Mouse (Mus musculus): ENCODE results near the gene Cdk11b. TPM values are rescaled to one million over a fixed set of nuclear protein-coding genes. Genes with fewer than 3 reads are reported as not detected.

Gene Cdk11b
- polyA plus RNA-seq, 1 experiment from 2014 or later: 153 TPM

GRCm38 (mm10) chr4:155645721-155646120 is 21.1 kb downstream of the Cdk11b start:
- Histone ChIP-seq H3K4me3 (ENCODE audit: inconsistent target) (no peak overlapping the region), H3K27ac (no peak overlapping the region), H3K79me2 (ENCODE audit: inconsistent target) (no peaks in the 10 kb centered on the region), H3K36me3 (ENCODE audit: inconsistent target) (peaks cover 70% of the 10 kb centered on the region)
- WGBS (ENCODE audit: missing documents): 96% methylated on average over 5 of the region's 5 CpGs

- Histone ChIP-seq H3K36me3 (ENCODE audit: inconsistent target) (peaks cover 39% of the 10 kb centered on the region), H3K79me2 (ENCODE audit: inconsistent target) (no peaks in the 10 kb centered on the region), H3K27ac (no peak overlapping the region), H3K4me3 (ENCODE audit: inconsistent target) (no peak overlapping the region)
- WGBS (ENCODE audit: missing documents): 96% methylated on average over 11 of the region's 11 CpGs
Observed at GRCm38 (mm10) chr4:155649355-155649754, 24.7 kb downstream of the Cdk11b start.

- 79% methylated on average over 15 of the region's 15 CpGs for WGBS (ENCODE audit: missing documents)
- Histone ChIP-seq H3K36me3 (ENCODE audit: inconsistent target) (peaks cover 47% of the 10 kb centered on the region), H3K79me2 (ENCODE audit: inconsistent target) (no peaks in the 10 kb centered on the region), H3K4me3 (ENCODE audit: inconsistent target) (no peak overlapping the region), H3K27ac (no peak overlapping the region)
Observed at GRCm38 (mm10) chr4:155651553-155652269, 27.1 kb downstream of the Cdk11b start.

GRCm38 (mm10) chr4:155652283-155653085 is 27.8 kb downstream of the Cdk11b start:
- no peak overlapping the region for H3K4me3 ChIP-seq (ENCODE audit: inconsistent target)
- H3K36me3 ChIP-seq (ENCODE audit: inconsistent target): peaks cover 44% of the 10 kb centered on the region
- 52% methylated on average over 35 of the region's 36 CpGs for WGBS (ENCODE audit: missing documents)
- no peaks in the 10 kb centered on the region for H3K79me2 ChIP-seq (ENCODE audit: inconsistent target)
- H3K27ac ChIP-seq: no peak overlapping the region

- Histone ChIP-seq H3K79me2 (ENCODE audit: inconsistent target) (no peaks in the 10 kb centered on the region), H3K36me3 (ENCODE audit: inconsistent target) (peaks cover 38% of the 10 kb centered on the region), H3K27ac (no peak within 1 kb of the TSS), H3K4me3 (ENCODE audit: inconsistent target) (no peak within 1 kb of the TSS)
- 10% methylated on average over 33 of the region's 33 CpGs for WGBS (ENCODE audit: missing documents)
Observed at GRCm38 (mm10) chr4:155653086-155653450, 28.4 kb downstream of the Cdk11b start, which contains the start of gene Mmp23. Mmp23 (minus strand) TSS chr4:155653384.

GRCm38 (mm10) chr4:155653451-155654182 is 29.0 kb downstream of the Cdk11b start:
- WGBS (ENCODE audit: missing documents): 5% methylated on average over 30 of the region's 31 CpGs
- Histone ChIP-seq H3K27ac (no peak overlapping the region), H3K4me3 (ENCODE audit: inconsistent target) (no peak overlapping the region), H3K79me2 (ENCODE audit: inconsistent target) (no peaks in the 10 kb centered on the region), H3K36me3 (ENCODE audit: inconsistent target) (peaks cover 33% of the 10 kb centered on the region)

- Histone ChIP-seq H3K79me2 (ENCODE audit: inconsistent target) (no peaks in the 10 kb centered on the region), H3K27ac (no peak overlapping the region), H3K36me3 (ENCODE audit: inconsistent target) (peaks cover 28% of the 10 kb centered on the region), H3K4me3 (ENCODE audit: inconsistent target) (no peak overlapping the region)
- 8% methylated on average over 6 of the region's 6 CpGs for WGBS (ENCODE audit: missing documents)
Observed at GRCm38 (mm10) chr4:155654183-155654455, 29.5 kb downstream of the Cdk11b start.

- no peak overlapping the region for H3K27ac ChIP-seq
- no peaks in the 10 kb centered on the region for H3K79me2 ChIP-seq (ENCODE audit: inconsistent target)
- peaks cover 22% of the 10 kb centered on the region; the same call in 1 of the 2 replicates for H3K36me3 ChIP-seq (ENCODE audit: inconsistent target)
- 20% methylated on average over 50 of the region's 52 CpGs for WGBS (ENCODE audit: missing documents)
- peak overlapping the region; percentile 1; the same call in 1 of the 2 replicates for H3K4me3 ChIP-seq (ENCODE audit: inconsistent target)
Observed at GRCm38 (mm10) chr4:155654456-155655298, 30.0 kb downstream of the Cdk11b start.

GRCm38 (mm10) chr4:155656214-155656751 is 31.6 kb downstream of the Cdk11b start:
- 97% methylated on average over 11 of the region's 13 CpGs for WGBS (ENCODE audit: missing documents)
- peaks cover 17% of the 10 kb centered on the region; the same call in 1 of the 2 replicates for H3K36me3 ChIP-seq (ENCODE audit: inconsistent target)
- H3K4me3 ChIP-seq (ENCODE audit: inconsistent target): no peak overlapping the region
- no peak overlapping the region for H3K27ac ChIP-seq
- no peaks in the 10 kb centered on the region for H3K79me2 ChIP-seq (ENCODE audit: inconsistent target)

- WGBS (ENCODE audit: missing documents): 92% methylated on average over 10 of the region's 10 CpGs
- no peak overlapping the region for H3K4me3 ChIP-seq (ENCODE audit: inconsistent target)
- peaks cover 34% of the 10 kb centered on the region; the same call in 1 of the 2 replicates for H3K36me3 ChIP-seq (ENCODE audit: inconsistent target)
- no peaks in the 10 kb centered on the region for H3K79me2 ChIP-seq (ENCODE audit: inconsistent target)
- H3K27ac ChIP-seq: no peak overlapping the region
Observed at GRCm38 (mm10) chr4:155658961-155659360, 34.3 kb downstream of the Cdk11b start.

- 94% methylated on average over 12 of the region's 12 CpGs for WGBS (ENCODE audit: missing documents)
- H3K4me3 ChIP-seq (ENCODE audit: inconsistent target): no peak overlapping the region
- H3K27ac ChIP-seq: no peak overlapping the region
- H3K36me3 ChIP-seq (ENCODE audit: inconsistent target): peaks cover 34% of the 10 kb centered on the region; the same call in 1 of the 2 replicates
- no peaks in the 10 kb centered on the region for H3K79me2 ChIP-seq (ENCODE audit: inconsistent target)
Observed at GRCm38 (mm10) chr4:155660641-155661040, 36.0 kb downstream of the Cdk11b start.

GRCm38 (mm10) chr4:155666903-155667302 is 42.2 kb downstream of the Cdk11b start:
- Histone ChIP-seq H3K4me3 (ENCODE audit: inconsistent target) (no peak overlapping the region), H3K27ac (0 out of 2 replicates have a peak overlapping the region, but pooled peaks have one; percentile 2), H3K36me3 (ENCODE audit: inconsistent target) (peaks cover 15% of the 10 kb centered on the region; the same call in 1 of the 2 replicates), H3K79me2 (ENCODE audit: inconsistent target) (peaks cover 8% of the 10 kb centered on the region; the same call in 1 of the 2 replicates)

GRCm38 (mm10) chr4:155668689-155669597 is 44.3 kb downstream of the Cdk11b start, which contains the start of gene Mib2:
Mib2 (minus strand) TSS chr4:155669198.
- WGBS (ENCODE audit: missing documents): under 1% methylated on average over 72 of the region's 73 CpGs
- Histone ChIP-seq H3K27ac (peak within 1 kb of the TSS; percentile 81), H3K36me3 (ENCODE audit: inconsistent target) (no peaks in the 10 kb centered on the region; the same call in 1 of the 2 replicates), H3K79me2 (ENCODE audit: inconsistent target) (peaks cover 8% of the 10 kb centered on the region; the same call in 1 of the 2 replicates), H3K4me3 (ENCODE audit: inconsistent target) (peak within 1 kb of the TSS; percentile 65)
